Mouse (Mus musculus) heart, adult 11 months (tissue): Measurements from ENCODE around the gene Crtc1.

ENCODE experiments used
- DNase-seq: peaks from one replicate; pipeline ENCODE4 v3.0.0; 2022

Crtc1 gene

GRCm38 (mm10) chr8:70461765-70462515 is 22.6 kb upstream of the Crtc1 start:
- peak; percentile 95 for DNase-seq

DNA sequence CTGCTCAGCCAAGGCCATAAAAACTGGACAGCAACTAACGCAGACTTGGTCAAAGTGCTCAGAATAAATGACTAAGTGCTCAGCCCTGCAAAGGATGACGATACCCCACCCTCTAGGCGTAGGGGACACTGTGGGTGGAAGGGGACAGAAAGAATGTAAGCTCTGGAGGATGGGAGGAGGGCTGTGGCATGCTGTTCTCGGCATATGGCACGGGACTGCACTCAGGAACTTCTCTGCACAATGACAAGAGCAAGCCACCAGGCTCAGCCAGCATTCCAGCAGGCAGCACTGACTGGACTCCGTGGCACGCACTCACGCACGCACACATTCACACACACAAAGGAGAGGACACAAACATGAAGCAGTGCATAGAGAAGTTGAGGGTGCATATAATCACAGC is 21.2 kb upstream of the Crtc1 start:
- DNase-seq: no peak

DNA sequence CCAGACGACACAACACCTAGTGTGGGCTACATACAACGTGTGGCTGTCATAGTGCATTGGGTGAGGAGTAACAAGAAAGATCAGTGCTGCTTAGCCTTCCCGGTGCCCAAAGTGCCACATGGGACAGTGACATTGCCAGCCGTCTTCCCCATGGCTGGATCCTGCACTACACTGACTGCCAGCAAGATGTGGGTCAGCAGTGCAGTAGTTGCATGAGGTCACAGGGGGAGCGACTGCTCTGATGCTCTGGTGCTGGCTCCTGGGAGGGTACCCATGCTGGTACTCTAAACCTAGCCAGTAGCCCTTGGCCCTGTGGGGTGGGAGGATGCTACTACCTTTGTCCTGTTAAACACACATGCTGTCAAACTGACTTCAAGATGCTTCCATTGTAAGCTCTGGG is 20.8 kb upstream of the Crtc1 start:
- DNase-seq: peak; percentile 92

- DNase-seq: no peak
These were observed 20.3 kb upstream of the Crtc1 start for GRCm38 (mm10) chr8:70459636-70460035.

DNA sequence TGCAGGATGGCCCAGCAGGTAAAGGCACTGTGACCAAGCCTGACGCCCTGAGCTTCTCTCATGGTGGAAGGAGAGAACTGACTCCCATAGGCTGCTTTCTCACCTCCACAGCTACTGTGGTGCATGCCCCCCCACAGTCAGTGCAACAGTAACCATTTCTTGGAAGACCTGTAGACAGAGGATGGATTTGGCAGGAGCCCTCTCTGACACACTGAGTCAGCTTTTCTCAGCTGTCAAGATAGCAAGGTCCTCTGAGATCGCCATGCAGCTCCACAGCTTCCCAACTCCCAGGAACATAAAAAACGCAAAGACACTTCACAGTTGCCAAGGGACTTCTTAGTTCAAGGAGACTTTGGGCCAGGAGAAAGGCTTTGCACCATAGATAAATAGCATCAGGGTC is 19.1 kb upstream of the Crtc1 start:
- no peak for DNase-seq

DNA sequence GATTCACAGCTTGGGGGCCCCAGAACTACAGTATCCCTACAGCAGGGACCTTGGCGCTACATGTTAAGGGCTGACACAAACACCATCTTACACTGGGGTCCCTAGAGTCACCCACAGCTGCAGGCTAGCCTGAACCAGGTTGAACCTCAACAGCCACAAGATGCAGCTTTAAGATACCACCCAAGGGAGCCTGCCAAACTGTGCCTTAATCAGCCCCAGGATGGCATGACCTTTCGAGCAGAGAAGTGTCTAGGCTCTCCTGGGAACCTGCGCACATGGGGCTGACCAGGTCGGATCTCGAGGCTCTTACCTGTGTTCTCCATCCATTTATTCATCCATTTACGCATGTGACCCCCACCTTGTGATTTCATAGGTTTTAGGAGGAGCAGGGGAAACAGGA is 18.5 kb upstream of the Crtc1 start:
- peak; percentile 86 for DNase-seq

DNA sequence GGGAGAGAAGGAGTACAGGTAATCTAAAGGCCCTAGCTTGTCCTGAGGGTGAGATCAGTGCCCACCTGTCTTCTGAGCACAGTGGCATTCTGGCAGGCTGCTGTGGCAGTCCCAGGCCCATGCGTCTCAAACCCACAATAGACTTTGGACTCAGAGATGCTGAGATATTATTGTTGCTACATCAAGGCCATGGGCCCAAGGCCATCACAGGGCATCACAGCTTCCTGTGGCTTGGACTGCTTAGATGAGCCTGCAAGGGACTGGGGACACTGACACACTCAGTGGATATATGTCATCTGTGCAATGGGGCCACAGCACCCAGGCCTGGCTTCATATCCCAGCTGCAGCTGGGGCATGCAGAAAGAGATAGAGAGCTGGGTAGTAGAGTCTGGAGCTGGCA is 17.6 kb upstream of the Crtc1 start:
- peak; percentile 85 for DNase-seq

GRCm38 (mm10) chr8:70453852-70454251 is 14.5 kb upstream of the Crtc1 start:
- peak; percentile 93 for DNase-seq

DNA sequence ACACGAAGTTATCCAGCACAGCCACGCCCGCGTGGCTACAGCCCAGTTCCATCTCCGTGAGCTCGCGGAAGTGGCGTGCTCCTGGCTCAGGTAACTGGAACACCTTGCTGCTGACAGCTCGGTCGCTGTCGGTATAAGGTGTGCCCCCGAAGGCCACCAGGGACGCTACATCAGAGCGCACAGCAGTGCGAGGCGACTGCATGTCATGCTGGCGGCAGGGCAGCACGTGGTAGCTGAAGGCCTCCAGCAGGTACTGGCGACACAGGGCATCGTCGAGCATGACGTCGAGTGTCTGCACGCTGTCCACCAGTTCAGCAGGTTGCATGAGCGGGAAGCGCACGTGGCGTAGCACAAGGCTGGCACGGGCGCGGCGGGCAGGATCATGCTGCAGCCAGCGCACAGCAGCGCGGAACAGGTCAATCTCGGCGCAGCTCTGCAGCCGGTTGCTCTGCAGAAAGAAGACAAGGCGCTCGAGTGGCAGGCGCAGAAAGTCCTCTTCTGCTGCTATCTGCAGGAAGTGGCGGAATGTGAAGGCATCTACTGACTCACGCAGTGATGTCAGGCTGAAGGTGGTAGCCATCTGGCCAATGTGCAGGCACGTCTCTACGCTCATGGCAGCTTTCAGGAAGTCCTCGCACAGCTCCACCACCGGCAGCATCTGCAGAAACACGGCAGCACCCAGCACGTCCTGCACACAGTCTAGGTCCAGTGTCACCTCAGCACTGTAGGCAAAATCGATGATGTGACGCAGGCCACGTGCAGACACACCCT is 13.0 kb upstream of the Crtc1 start:
- DNase-seq: no peak

DNA sequence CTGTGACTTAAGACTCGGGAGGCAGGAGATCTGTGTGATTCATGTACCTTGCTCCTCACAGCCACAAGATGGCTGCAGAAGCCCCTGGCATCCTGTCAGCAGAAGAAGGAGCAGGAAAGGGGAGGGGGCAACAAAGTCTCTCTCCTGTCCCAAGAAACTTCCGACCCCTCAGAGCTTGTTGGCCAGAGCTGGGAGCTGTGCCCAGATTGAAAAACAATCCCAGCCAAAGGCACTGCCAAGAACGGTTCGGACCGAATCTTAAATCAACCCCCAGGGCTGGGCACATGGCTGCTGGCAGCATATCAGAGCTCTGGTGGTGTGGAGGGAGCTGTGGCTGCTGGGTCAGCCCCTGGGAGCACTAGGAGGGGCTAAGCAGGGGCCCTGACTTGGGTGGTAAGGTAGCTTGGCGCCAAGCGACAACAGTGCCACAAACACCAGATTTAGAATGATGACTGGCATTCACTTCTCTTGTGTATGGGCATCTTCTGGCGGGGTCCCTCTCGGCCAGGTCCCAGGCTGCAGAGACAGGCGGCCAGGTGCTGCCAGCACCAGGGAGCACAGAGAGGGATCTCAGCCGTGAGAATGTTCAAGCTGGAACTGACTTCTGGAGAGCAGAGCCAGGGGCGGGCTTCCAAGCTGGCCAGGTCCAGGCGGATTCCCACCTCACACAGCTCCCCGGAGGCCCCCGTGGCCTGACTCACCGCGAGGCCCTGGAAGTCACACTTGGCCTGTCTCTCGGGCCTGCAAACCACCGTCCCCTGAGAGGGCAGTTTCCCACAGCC is 8.5 kb upstream of the Crtc1 start:
- DNase-seq: peak; percentile 95

- no peak for DNase-seq
These were observed 6.6 kb upstream of the Crtc1 start for GRCm38 (mm10) chr8:70445988-70446387.

- DNase-seq: no peak
These were observed 3.9 kb upstream of the Crtc1 start for GRCm38 (mm10) chr8:70443326-70443725.

GRCm38 (mm10) chr8:70441565-70441964 is 2.2 kb upstream of the Crtc1 start:
- peak; percentile 73 for DNase-seq

DNA sequence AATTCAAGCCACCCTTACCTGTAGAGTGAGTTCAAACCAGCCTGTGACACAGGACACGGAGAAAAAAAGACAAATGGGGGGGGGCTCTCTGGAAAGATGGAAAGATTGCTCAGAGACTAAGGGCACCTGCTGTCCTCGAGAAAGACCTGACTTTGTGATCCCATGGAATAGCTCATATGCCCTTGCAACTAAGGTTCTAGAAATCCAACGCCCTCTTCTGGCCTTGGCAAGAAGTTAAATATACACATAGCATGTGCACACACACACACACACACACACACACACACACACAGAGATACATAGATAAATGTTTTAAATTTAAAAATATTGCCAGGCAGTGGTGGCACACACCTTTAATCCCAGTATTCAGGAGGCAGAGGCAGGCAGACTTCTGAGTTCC is 867 bp upstream of the Crtc1 start:
- no peak for DNase-seq

DNA sequence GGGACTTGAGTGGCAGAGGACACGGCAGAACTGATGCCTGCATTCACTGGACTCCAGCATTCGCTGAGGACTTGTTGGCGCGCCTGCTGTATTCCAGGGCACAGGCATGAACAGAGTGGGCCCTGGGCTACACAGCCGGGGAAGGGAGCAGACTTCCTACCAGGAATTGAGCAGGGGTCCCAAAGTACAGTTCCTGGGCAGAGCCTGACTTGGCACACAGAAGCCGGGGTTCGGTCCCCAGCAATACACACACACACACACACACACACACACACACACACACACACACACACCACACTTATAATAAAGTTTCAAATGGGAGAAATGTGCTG is 435 bp upstream of the Crtc1 start:
- DNase-seq: no peak

DNA sequence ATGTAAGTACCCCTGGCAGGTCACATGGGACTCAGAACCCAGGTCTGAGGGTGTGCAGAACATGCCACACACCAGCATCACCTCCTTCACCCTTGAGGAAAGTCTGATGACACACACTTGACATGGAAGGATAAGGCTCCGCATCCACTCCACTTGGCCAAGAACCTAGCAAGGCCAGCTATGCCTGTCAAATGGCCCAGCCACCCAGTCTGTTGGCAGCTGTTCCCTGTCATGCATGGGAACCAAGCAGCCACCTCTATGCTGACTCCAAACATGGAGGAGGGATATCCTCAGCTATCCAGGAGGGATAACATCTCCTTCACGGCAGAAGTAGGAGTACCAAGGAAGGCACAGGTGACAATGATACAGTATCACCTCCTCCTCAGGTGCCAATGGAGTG is 956 bp downstream of the Crtc1 start:
- DNase-seq: peak; percentile 89

GRCm38 (mm10) chr8:70435156-70435555 is 4.2 kb downstream of the Crtc1 start:
- DNase-seq: no peak

DNA sequence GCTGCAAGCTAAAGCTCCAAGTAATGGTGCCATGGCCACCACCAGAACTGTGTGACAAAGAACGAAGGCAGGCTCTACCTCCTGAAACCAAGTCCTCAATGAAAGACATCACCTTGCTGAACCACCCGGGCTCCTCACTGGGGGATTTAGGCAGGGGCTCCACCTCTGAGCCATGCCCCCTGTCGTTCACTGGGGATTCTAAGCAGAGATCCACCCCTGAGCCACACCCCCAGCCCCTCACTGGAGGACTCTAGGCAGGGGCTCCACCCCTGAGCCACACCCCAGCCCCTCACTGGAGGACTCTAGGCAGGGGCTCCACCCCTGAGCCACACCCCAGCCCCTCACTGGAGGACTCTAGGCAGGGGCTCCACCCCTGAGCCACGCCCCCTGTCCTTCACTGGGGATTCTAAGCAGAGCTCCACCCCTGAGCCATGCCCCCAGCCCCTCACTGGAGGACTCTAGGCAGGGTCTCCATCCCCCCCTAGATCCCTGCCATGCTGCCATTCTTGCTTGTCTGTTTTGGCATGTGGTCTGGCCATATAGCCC is 6.3 kb downstream of the Crtc1 start:
- DNase-seq: no peak

GRCm38 (mm10) chr8:70431213-70431612 is 8.2 kb downstream of the Crtc1 start:
- DNase-seq: no peak

DNA sequence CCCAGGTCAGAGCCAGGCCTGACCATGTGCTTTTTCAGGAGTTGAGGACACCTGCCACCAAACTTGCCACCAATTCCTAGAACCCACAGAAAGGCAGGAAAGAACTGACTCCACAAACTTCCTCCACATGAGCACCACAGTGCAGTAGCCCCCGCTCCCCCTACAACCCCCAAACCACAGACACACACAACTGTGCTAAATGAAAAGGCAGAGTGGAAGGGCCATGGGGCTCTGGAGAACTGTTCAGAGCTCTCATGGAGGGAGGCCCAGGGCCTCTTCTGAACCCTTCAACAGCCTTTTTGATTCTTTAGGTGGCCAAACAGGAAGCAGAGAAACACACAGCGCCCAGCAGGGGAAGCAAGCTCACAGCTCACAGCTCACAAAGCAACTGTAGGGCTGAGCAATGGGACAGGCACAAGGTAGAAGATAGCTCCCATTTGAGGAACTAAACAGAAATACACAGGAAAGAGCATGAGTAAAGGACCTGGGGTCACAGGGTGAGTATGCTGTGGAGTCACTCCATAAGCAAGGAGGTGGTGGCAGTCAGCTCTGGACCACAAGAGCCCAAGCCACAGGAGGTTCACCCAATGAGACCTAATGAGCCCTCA is 13.0 kb downstream of the Crtc1 start:
- DNase-seq: no peak

- DNase-seq: no peak
These were observed 16.7 kb downstream of the Crtc1 start for GRCm38 (mm10) chr8:70422722-70423121.

- DNase-seq: no peak
These were observed 17.9 kb downstream of the Crtc1 start for GRCm38 (mm10) chr8:70421349-70422104.
